Mouse (Mus musculus): ENCODE results near the gene Mvk. TPM values are rescaled to one million over a fixed set of nuclear protein-coding genes. Genes with fewer than 3 reads are reported as not detected.
A peak's percentile ranks its signal among the peaks of the same experiment; 100 is the strongest.

Mvk gene
- polyA plus RNA-seq, 1 experiment: not detected

- TF ChIP-seq POLR2A (IDR thresholded peaks at IDR 0.05; ENCODE audit: insufficient read depth, low read depth, low read length) (no peak), CTCF (IDR thresholded peaks at IDR 0.05; ENCODE audit: insufficient read depth, low read depth, low read length) (no peak)
- WGBS: 92% methylated on average over 7 of the region's 7 CpGs
- H3K4me1 ChIP-seq (ENCODE audit: control insufficient read depth, insufficient read depth, low read length): peaks cover 32% of the 10 kb centered on the region
- no peak overlapping the region for H3K27ac ChIP-seq (ENCODE audit: insufficient read depth, low read depth, low read length)
- no peak overlapping the region for H3K4me3 ChIP-seq (ENCODE audit: insufficient read depth, low read depth, low read length)
Measured at GRCm38 (mm10) chr5:114465641-114466040, 21.6 kb downstream of the Mvk start.

GRCm38 (mm10) chr5:114467019-114467418 is 22.9 kb downstream of the Mvk start:
- no peak overlapping the region for H3K4me3 ChIP-seq (ENCODE audit: insufficient read depth, low read depth, low read length)
- no peak overlapping the region for H3K27ac ChIP-seq (ENCODE audit: insufficient read depth, low read depth, low read length)

GRCm38 (mm10) chr5:114467430-114467829 is 23.4 kb downstream of the Mvk start:
- TF ChIP-seq POLR2A (IDR thresholded peaks at IDR 0.05; ENCODE audit: insufficient read depth, low read depth, low read length) (no peak), CTCF (IDR thresholded peaks at IDR 0.05; ENCODE audit: insufficient read depth, low read depth, low read length) (no peak)
- no peak overlapping the region for H3K4me3 ChIP-seq (ENCODE audit: insufficient read depth, low read depth, low read length)

More at GRCm38 (mm10) chr5:114467019-114467418, 22.9 kb downstream of the Mvk start:
- 52% methylated on average over 11 of the region's 11 CpGs for WGBS
- peaks cover 27% of the 10 kb centered on the region for H3K4me1 ChIP-seq (ENCODE audit: control insufficient read depth, insufficient read depth, low read length)
- TF ChIP-seq POLR2A (IDR thresholded peaks at IDR 0.05; ENCODE audit: insufficient read depth, low read depth, low read length) (no peak), CTCF (IDR thresholded peaks at IDR 0.05; ENCODE audit: insufficient read depth, low read depth, low read length) (no peak)

GRCm38 (mm10) chr5:114468007-114468406 is 23.9 kb downstream of the Mvk start:
- H3K4me3 ChIP-seq (ENCODE audit: insufficient read depth, low read depth, low read length): no peak overlapping the region
- no peak overlapping the region for H3K27ac ChIP-seq (ENCODE audit: insufficient read depth, low read depth, low read length)
- peaks cover 27% of the 10 kb centered on the region for H3K4me1 ChIP-seq (ENCODE audit: control insufficient read depth, insufficient read depth, low read length)
- no peak for TF ChIP-seq POLR2A (IDR thresholded peaks at IDR 0.05; ENCODE audit: insufficient read depth, low read depth, low read length)
- no peak for TF ChIP-seq CTCF (IDR thresholded peaks at IDR 0.05; ENCODE audit: insufficient read depth, low read depth, low read length)
- WGBS: 72% methylated on average over 4 of the region's 4 CpGs

More at GRCm38 (mm10) chr5:114467430-114467829, 23.4 kb downstream of the Mvk start:
- WGBS: 25% methylated on average over 12 of the region's 13 CpGs
- peaks cover 27% of the 10 kb centered on the region for H3K4me1 ChIP-seq (ENCODE audit: control insufficient read depth, insufficient read depth, low read length)
- H3K27ac ChIP-seq (ENCODE audit: insufficient read depth, low read depth, low read length): peak overlapping the region; percentile 10; the same call in 1 of the 2 replicates

GRCm38 (mm10) chr5:114470359-114470758 is 26.3 kb downstream of the Mvk start:
- Histone ChIP-seq H3K4me1 (ENCODE audit: control insufficient read depth, insufficient read depth, low read length) (peaks cover 41% of the 10 kb centered on the region), H3K4me3 (ENCODE audit: insufficient read depth, low read depth, low read length) (no peak overlapping the region), H3K27ac (ENCODE audit: insufficient read depth, low read depth, low read length) (no peak overlapping the region)
- no peak for TF ChIP-seq POLR2A (IDR thresholded peaks at IDR 0.05; ENCODE audit: insufficient read depth, low read depth, low read length)
- TF ChIP-seq CTCF (IDR thresholded peaks at IDR 0.05; ENCODE audit: insufficient read depth, low read depth, low read length): no peak
- 88% methylated on average over 3 of the region's 3 CpGs for WGBS

GRCm38 (mm10) chr5:114474741-114475491 is 30.8 kb downstream of the Mvk start:
- WGBS: 15% methylated on average over 35 of the region's 35 CpGs
- Histone ChIP-seq H3K27ac (ENCODE audit: insufficient read depth, low read depth, low read length) (peak overlapping the region; percentile 46; the same call in 1 of the 2 replicates), H3K4me3 (ENCODE audit: insufficient read depth, low read depth, low read length) (no peak overlapping the region), H3K4me1 (ENCODE audit: control insufficient read depth, insufficient read depth, low read length) (peaks cover 36% of the 10 kb centered on the region)
- TF ChIP-seq POLR2A (IDR thresholded peaks at IDR 0.05; ENCODE audit: insufficient read depth, low read depth, low read length) (no peak), CTCF (IDR thresholded peaks at IDR 0.05; ENCODE audit: insufficient read depth, low read depth, low read length) (no peak)

- H3K4me1 ChIP-seq (ENCODE audit: control insufficient read depth, insufficient read depth, low read length): peaks cover 42% of the 10 kb centered on the region
- H3K4me3 ChIP-seq (ENCODE audit: insufficient read depth, low read depth, low read length): no peak overlapping the region
- TF ChIP-seq POLR2A (IDR thresholded peaks at IDR 0.05; ENCODE audit: insufficient read depth, low read depth, low read length) (no peak), CTCF (IDR thresholded peaks at IDR 0.05; ENCODE audit: insufficient read depth, low read depth, low read length) (no peak)
- 84% methylated on average over 12 of the region's 12 CpGs for WGBS
- H3K27ac ChIP-seq (ENCODE audit: insufficient read depth, low read depth, low read length): no peak overlapping the region
Measured at GRCm38 (mm10) chr5:114478267-114478666, 34.2 kb downstream of the Mvk start.

GRCm38 (mm10) chr5:114482587-114483011 is 38.5 kb downstream of the Mvk start:
- no peak for TF ChIP-seq CTCF (IDR thresholded peaks at IDR 0.05; ENCODE audit: insufficient read depth, low read depth, low read length)
- TF ChIP-seq POLR2A (IDR thresholded peaks at IDR 0.05; ENCODE audit: insufficient read depth, low read depth, low read length): no peak
- peaks cover 17% of the 10 kb centered on the region for H3K4me1 ChIP-seq (ENCODE audit: control insufficient read depth, insufficient read depth, low read length)
- H3K4me3 ChIP-seq (ENCODE audit: insufficient read depth, low read depth, low read length): no peak overlapping the region
- H3K27ac ChIP-seq (ENCODE audit: insufficient read depth, low read depth, low read length): no peak overlapping the region
- WGBS: 20% methylated on average over 14 of the region's 14 CpGs

GRCm38 (mm10) chr5:114485685-114486084 is 41.6 kb downstream of the Mvk start:
- TF ChIP-seq CTCF (IDR thresholded peaks at IDR 0.05; ENCODE audit: insufficient read depth, low read depth, low read length): no peak
- no peak for TF ChIP-seq POLR2A (IDR thresholded peaks at IDR 0.05; ENCODE audit: insufficient read depth, low read depth, low read length)
- Histone ChIP-seq H3K4me1 (ENCODE audit: control insufficient read depth, insufficient read depth, low read length) (peaks cover 15% of the 10 kb centered on the region), H3K4me3 (ENCODE audit: insufficient read depth, low read depth, low read length) (no peak overlapping the region), H3K27ac (ENCODE audit: insufficient read depth, low read depth, low read length) (no peak overlapping the region)
- WGBS: 94% methylated on average over 14 of the region's 14 CpGs

All from olfactory bulb, adult 2 months (tissue).